Mouse (Mus musculus) E14TG2a.4 (cell line): Measurements from ENCODE around the gene Tbx2.

Experiments used
- CTCF ChIP-seq: conservative IDR thresholded peaks from 2 replicates; pipeline ENCODE4 v1.5.1; 2014; ENCODE audit warnings: low read length
- NANOG ChIP-seq: IDR thresholded peaks from 2 replicates; pipeline ENCODE4 v1.6.1; 2014; ENCODE audit warnings: borderline replicate concordance, low read length, mixed read lengths
- POU5F1 ChIP-seq: IDR thresholded peaks from 2 replicates; pipeline ENCODE4 v1.6.1; 2014; ENCODE audit warnings: low read length, borderline replicate concordance

DNA sequence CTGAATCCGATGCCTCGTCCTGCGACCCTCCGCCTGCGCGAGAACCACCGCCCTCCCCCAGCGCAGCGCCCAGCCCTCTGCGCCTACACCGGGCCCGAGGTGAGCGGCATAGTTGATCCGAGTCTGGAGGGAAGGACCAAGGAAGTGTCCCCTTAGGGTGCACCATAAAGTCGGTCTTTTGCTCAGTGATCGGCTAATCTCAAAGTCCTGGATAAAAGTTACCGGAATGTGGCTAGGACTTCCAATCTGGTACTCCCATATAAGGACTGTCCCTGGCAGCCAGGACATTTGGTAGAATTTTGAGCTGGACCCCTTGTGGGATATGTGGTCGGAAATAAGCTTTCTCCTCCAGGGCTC, 4.9 kb downstream of the Tbx2 start:
- no peak for TF ChIP-seq CTCF
- no peak for TF ChIP-seq POU5F1
- no peak for TF ChIP-seq NANOG
